Mouse (Mus musculus) MEL (cell line): ENCODE data around the gene Arhgap45. TPM values are rescaled to one million over a fixed set of nuclear protein-coding genes. Genes with fewer than 3 reads are reported as not detected.

ENCODE experiments used
- DNase-seq: peaks from one replicate; pipeline ENCODE4 v3.0.0; 2011; ENCODE audit warnings: low read depth, low spot score
- H3K27ac ChIP-seq: 2 replicates; pipeline ENCODE4 v1.5.1; 2012; ENCODE audit warnings: low read depth, mild to moderate bottlenecking, control low read depth, low read length, moderate library complexity; ENCODE audit not compliant: control insufficient read depth
- H3K27me3 ChIP-seq, 2 experiments: fragments of 150-350 bp in 1 of 2; sonication (generic) in 1 of 2; 2 replicates each; pipeline ENCODE4 v1.6.1; 2012; ENCODE audit warnings: low read length in 2 of 2, mild to moderate bottlenecking in 2 of 2, improper control_type of control experiment in 1 of 2, moderate library complexity in 1 of 2; ENCODE audit not compliant: insufficient read depth in 2 of 2, control insufficient read depth in 1 of 2
- H3K36me3 ChIP-seq, 2 experiments: 2 replicates each; pipeline ENCODE4 v1.6.1; 2012 to 2014; ENCODE audit warnings: low read length in 2 of 2, improper control_type of control experiment in 1 of 2, inconsistent platforms in 1 of 2, mild to moderate bottlenecking in 1 of 2; ENCODE audit not compliant: insufficient read depth in 2 of 2, control insufficient read depth in 1 of 2
- H3K4me1 ChIP-seq, 2 experiments: fragments of 150-350 bp in 1 of 2; sonication (generic) in 1 of 2; 2 replicates each; pipeline ENCODE4 v1.6.1; 2012; ENCODE audit warnings: low read length in 2 of 2, improper control_type of control experiment in 1 of 2, mild to moderate bottlenecking in 1 of 2; ENCODE audit not compliant: insufficient read depth in 2 of 2, control insufficient read depth in 1 of 2
- H3K4me3 ChIP-seq, 2 experiments: fragments of 150-350 bp in 1 of 2; sonication (generic) in 1 of 2; 2 replicates each; pipeline ENCODE4 v1.5.1; 2012; ENCODE audit warnings: low read depth in 2 of 2, low read length in 2 of 2, mild to moderate bottlenecking in 2 of 2, moderate library complexity in 2 of 2, control low read depth in 1 of 2, improper control_type of control experiment in 1 of 2; ENCODE audit not compliant: control insufficient read depth in 1 of 2, insufficient read depth in 1 of 2
- H3K79me2 ChIP-seq: 2 replicates; pipeline ENCODE4 v1.6.1; 2012; ENCODE audit warnings: mild to moderate bottlenecking, low read length, moderate library complexity; ENCODE audit not compliant: control insufficient read depth, poor library complexity, insufficient read depth
- H3K9ac ChIP-seq: 2 replicates; pipeline ENCODE4 v1.6.1; 2012; ENCODE audit warnings: low read depth, mild to moderate bottlenecking, control low read depth, low read length, moderate library complexity; ENCODE audit not compliant: control insufficient read depth, poor library complexity, severe bottlenecking
- H3K9me3 ChIP-seq: fragments of 150-350 bp; sonication (generic); replicated peaks from 2 replicates; pipeline ENCODE4 v1.6.1; 2012; ENCODE audit warnings: mild to moderate bottlenecking, low read length, improper control_type of control experiment, moderate library complexity; ENCODE audit not compliant: insufficient read depth
- BHLHE40 ChIP-seq: IDR thresholded peaks from 2 replicates; pipeline ENCODE4 v1.6.1; 2012; ENCODE audit warnings: low read depth, mild to moderate bottlenecking, inconsistent platforms, low read length, improper control_type of control experiment, borderline replicate concordance
- CHD1 ChIP-seq: IDR thresholded peaks from 2 replicates; pipeline ENCODE4 v1.6.1; 2012; ENCODE audit warnings: low read depth, mild to moderate bottlenecking, inconsistent platforms, low read length, improper control_type of control experiment
- CHD2 ChIP-seq: IDR thresholded peaks from 2 replicates; pipeline ENCODE4 v1.6.1; 2011; ENCODE audit warnings: low read length, improper control_type of control experiment
- ELF1 ChIP-seq: IDR thresholded peaks from 2 replicates; pipeline ENCODE4 v1.6.1; 2014; ENCODE audit warnings: low read depth, mild to moderate bottlenecking, inconsistent platforms, low read length, improper control_type of control experiment, moderate library complexity
- EP300 ChIP-seq, 2 experiments: IDR thresholded peaks; 2 replicates each; pipeline ENCODE4 v1.6.1; 2011; ENCODE audit warnings: improper control_type of control experiment in 2 of 2, low read length in 2 of 2, low read depth in 1 of 2, mild to moderate bottlenecking in 1 of 2
- ETS1 ChIP-seq: IDR thresholded peaks from 2 replicates; pipeline ENCODE4 v1.6.1; 2012; ENCODE audit warnings: low read depth, mild to moderate bottlenecking, inconsistent platforms, low read length, improper control_type of control experiment, moderate library complexity
- GATA1 ChIP-seq: IDR thresholded peaks from 2 replicates; pipeline ENCODE4 v1.6.1; 2011; ENCODE audit warnings: low read depth, low read length, improper control_type of control experiment
- HCFC1 ChIP-seq: IDR thresholded peaks from 2 replicates; pipeline ENCODE4 v1.6.1; 2012; ENCODE audit warnings: low read depth, mild to moderate bottlenecking, inconsistent platforms, low read length, improper control_type of control experiment, moderate library complexity
- JUND ChIP-seq: IDR thresholded peaks from 2 replicates; pipeline ENCODE4 v1.6.1; 2011; ENCODE audit warnings: low read depth, mild to moderate bottlenecking, improper control_type of control experiment, low read length
- KAT2A ChIP-seq: conservative IDR thresholded peaks from 2 replicates; pipeline ENCODE4 v1.6.1; 2012; ENCODE audit warnings: low read depth, low read length, improper control_type of control experiment, inconsistent platforms
- MAFK ChIP-seq: IDR thresholded peaks from 2 replicates; pipeline ENCODE4 v1.6.1; 2011; ENCODE audit warnings: low read depth, mild to moderate bottlenecking, low read length, improper control_type of control experiment, borderline replicate concordance
- MAZ ChIP-seq: IDR thresholded peaks from 2 replicates; pipeline ENCODE4 v1.6.1; 2012; ENCODE audit warnings: low read depth, mild to moderate bottlenecking, inconsistent platforms, low read length, improper control_type of control experiment
- MEF2A ChIP-seq: IDR thresholded peaks from 2 replicates; pipeline ENCODE4 v1.6.1; 2014; ENCODE audit warnings: low read depth, mild to moderate bottlenecking, inconsistent platforms, low read length, improper control_type of control experiment; ENCODE audit not compliant: poor library complexity, insufficient replicate concordance, severe bottlenecking; ENCODE audit errors: extremely low read depth
- MXI1 ChIP-seq: IDR thresholded peaks from 2 replicates; pipeline ENCODE4 v1.6.1; 2011; ENCODE audit warnings: mild to moderate bottlenecking, low read depth, low read length, improper control_type of control experiment
- MYB ChIP-seq: IDR thresholded peaks from 2 replicates; pipeline ENCODE4 v1.6.1; 2011; ENCODE audit warnings: mild to moderate bottlenecking, low read depth, low read length, improper control_type of control experiment
- MYC ChIP-seq: IDR thresholded peaks from 2 replicates; pipeline ENCODE4 v1.6.1; 2011; ENCODE audit warnings: low read depth, mild to moderate bottlenecking, low read length, improper control_type of control experiment, moderate library complexity
- RCOR1 ChIP-seq: IDR thresholded peaks from 2 replicates; pipeline ENCODE4 v1.6.1; 2012; ENCODE audit warnings: low read depth, mild to moderate bottlenecking, inconsistent platforms, low read length, improper control_type of control experiment
- SIN3A ChIP-seq: IDR thresholded peaks from 2 replicates; pipeline ENCODE4 v1.6.1; 2012; ENCODE audit warnings: low read length, improper control_type of control experiment, inconsistent platforms
- TCF12 ChIP-seq: IDR thresholded peaks from 2 replicates; pipeline ENCODE4 v1.6.1; 2014; ENCODE audit warnings: low read depth, mild to moderate bottlenecking, inconsistent platforms, low read length, improper control_type of control experiment, moderate library complexity
- UBTF ChIP-seq: IDR thresholded peaks from 2 replicates; pipeline ENCODE4 v1.6.1; 2012; ENCODE audit warnings: low read depth, mild to moderate bottlenecking, inconsistent platforms, low read length, improper control_type of control experiment, moderate library complexity, borderline replicate concordance; ENCODE audit not compliant: insufficient read depth
- USF1 ChIP-seq: IDR thresholded peaks from 2 replicates; pipeline ENCODE4 v1.6.1; 2014; ENCODE audit warnings: low read depth, mild to moderate bottlenecking, inconsistent platforms, low read length, improper control_type of control experiment, moderate library complexity
- USF2 ChIP-seq, 2 experiments: IDR thresholded peaks; 2 replicates each; pipeline ENCODE4 v1.6.1; 2011 to 2012; ENCODE audit warnings: improper control_type of control experiment in 2 of 2, low read length in 2 of 2, borderline replicate concordance in 1 of 2, inconsistent platforms in 1 of 2, low read depth in 1 of 2, mild to moderate bottlenecking in 1 of 2; ENCODE audit not compliant: insufficient read depth in 1 of 2
- polyA plus RNA-seq, 2 experiments: library from polyadenylated mRNA; stranded (reverse) in 1 of 2; unstranded in 1 of 2; fragments of >175 nt in 1 of 2; fragments of >200 nt in 1 of 2; gene quantifications; 2 replicates each; pipeline versions ENCODE4 v1.2.1 to v1.2.4; 2012; ENCODE audit warnings: low replicate concordance in 2 of 2, low read depth in 1 of 2; ENCODE audit not compliant: insufficient read length in 2 of 2, insufficient read depth in 1 of 2, missing spikeins in 1 of 2
- total RNA-seq: library from RNA; depleted of rRNA; stranded (reverse); fragments of 300-350 nt; gene quantifications from 2 replicates; pipeline ENCODE4 v1.2.3, GENCODE M21; 2012

The Arhgap45 gene
- total and polyA plus RNA-seq, 3 experiments = 26.2 to 53.6 TPM; not detected in 1

DNA sequence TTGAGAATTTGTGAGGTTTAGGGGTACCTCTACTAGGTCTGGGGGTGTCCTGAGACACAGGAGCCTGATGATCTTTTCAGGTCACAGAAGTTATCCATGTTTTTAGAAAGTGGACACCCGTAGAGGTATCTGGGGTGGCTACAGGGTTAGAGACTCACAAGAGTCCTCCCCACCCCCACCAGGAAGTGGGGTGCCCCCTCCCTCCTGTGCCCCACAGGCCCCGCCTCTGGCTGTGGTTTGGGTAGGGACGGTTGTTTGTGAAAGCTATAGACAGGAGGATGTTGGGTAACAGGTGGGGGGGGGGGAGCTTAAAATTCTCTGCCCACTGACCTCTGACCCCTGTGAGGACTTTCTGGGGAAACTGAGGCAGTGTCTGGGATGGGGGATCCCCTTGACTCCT is 908 bp downstream of the Arhgap45 start:
- TF ChIP-seq ETS1 (0 out of 2 replicates have a peak, but pooled peaks have one; percentile 62), CHD2 (peak; percentile 55), EP300 (IDR thresholded peaks at IDR 0.05; ENCODE audit: low read depth in 1 of 2, low read length in 2 of 2) (peak in 1 of 2 experiments; percentile 57; a peak in 1 of 4 replicates), CHD1 (no peak), BHLHE40 (0 out of 2 replicates have a peak, but pooled peaks have one; percentile 33), HCFC1 (peak; percentile 65; the same call in 1 of the 2 replicates), TCF12 (peak; percentile 31; the same call in 1 of the 2 replicates), ELF1 (peak; percentile 94), MAZ (peak; percentile 98), SIN3A (peak; percentile 48), USF1 (no peak), MAFK (no peak), MXI1 (0 out of 2 replicates have a peak, but pooled peaks have one; percentile 16), MYB (0 out of 2 replicates have a peak, but pooled peaks have one; percentile 9)
- peaks cover 12% of the 10 kb centered on the region for H3K79me2 ChIP-seq
- peaks cover 10 to 19% of the 10 kb centered on the region in 2 experiments for H3K4me1 ChIP-seq
- peak overlapping the region; percentile 74 to 98 for H3K4me3 ChIP-seq
- H3K27ac ChIP-seq = peak overlapping the region; percentile 80
- peak; percentile 80 for DNase-seq
- peaks cover 0 to 11% of the 10 kb centered on the region in 2 experiments; a peak in 3 of 4 replicates for H3K36me3 ChIP-seq
- no peaks in the 10 kb centered on the region for H3K9me3 ChIP-seq
- H3K27me3 ChIP-seq = no peaks in the 10 kb centered on the region
- peak overlapping the region; percentile 84 for H3K9ac ChIP-seq

DNA sequence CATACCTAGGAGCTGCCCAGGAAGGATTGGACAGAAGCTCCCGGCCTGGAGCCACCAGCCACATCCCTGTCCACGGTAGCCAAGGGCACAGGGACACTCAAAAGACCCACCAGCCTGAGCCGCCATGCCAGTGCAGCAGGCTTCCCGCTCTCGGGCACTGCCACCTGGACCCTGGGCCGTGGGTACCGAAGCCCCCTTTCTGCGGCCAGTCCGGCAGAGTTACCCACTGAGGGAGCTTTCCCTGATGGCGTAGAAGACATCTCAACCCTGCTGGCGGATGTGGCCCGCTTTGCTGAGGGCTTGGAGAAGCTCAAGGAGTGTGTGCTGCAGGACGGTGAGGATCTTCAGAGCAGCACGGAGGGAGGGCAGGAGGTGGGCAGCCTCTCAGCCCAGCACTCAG is 1.3 kb downstream of the Arhgap45 start:
- peak overlapping the region; percentile 9 to 98 for H3K4me3 ChIP-seq

More for the DNA sequence above, 1.3 kb downstream of the Arhgap45 start:
- Histone ChIP-seq H3K27me3 (no peaks in the 10 kb centered on the region), H3K9ac (peak overlapping the region; percentile 26), H3K79me2 (peaks cover 12% of the 10 kb centered on the region), H3K36me3 (peaks cover 0 to 11% of the 10 kb centered on the region in 2 experiments; a peak in 3 of 4 replicates), H3K27ac (peak overlapping the region; percentile 35), H3K4me1 (peaks cover 10 to 19% of the 10 kb centered on the region in 2 experiments), H3K9me3 (no peaks in the 10 kb centered on the region)
- TF ChIP-seq RCOR1 = no peak
- TF ChIP-seq USF2 (IDR thresholded peaks at IDR 0.05; ENCODE audit: borderline replicate concordance in 1 of 2, insufficient read depth in 1 of 2, low read depth in 1 of 2, low read length in 2 of 2) = no peak
- no peak for TF ChIP-seq CHD2
- TF ChIP-seq MEF2A = no peak
- no peak for TF ChIP-seq HCFC1
- no peak for TF ChIP-seq MYC
- no peak for TF ChIP-seq UBTF
- no peak for TF ChIP-seq GATA1
- no peak for TF ChIP-seq JUND
- no peak for TF ChIP-seq KAT2A
- no peak for TF ChIP-seq BHLHE40
- DNase-seq = no peak
